Mouse (Mus musculus) right cerebral cortex, postnatal 10 days (tissue): ENCODE results near the gene Man2a2.
A peak's percentile ranks its signal among the peaks of the same experiment; 100 is the strongest.
"Not testable (repeated sequence)": the region's sequence is repeated elsewhere in the genome, so short reads cannot be mapped to it uniquely, and the experiment has no call there.

Experiments used
- DNase-seq, 2 experiments: peaks; one replicate each; pipeline ENCODE4 v3.0.0; 2021; ENCODE audit warnings: low spot score in 2 of 2

The Man2a2 gene

DNA sequence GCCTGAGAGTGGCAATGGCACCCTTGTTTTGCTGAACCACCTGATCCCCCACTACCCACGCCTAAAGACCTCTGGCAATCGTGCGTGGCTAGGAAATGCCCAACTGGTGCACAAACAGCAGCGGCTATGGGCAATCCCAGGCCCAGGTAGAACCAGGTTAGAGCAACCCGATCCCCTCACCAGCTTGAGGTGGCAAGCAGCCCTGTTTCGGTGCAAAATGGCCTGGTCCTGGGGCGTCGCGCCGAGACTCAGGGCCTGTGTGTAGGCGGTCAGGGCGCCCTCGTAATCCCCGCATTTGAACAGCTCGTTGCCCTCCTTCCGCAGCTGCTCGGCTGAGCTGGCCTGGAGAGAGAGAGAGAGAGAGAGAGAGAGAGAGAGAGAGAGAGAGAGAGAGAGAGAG lies 31.8 kb downstream of the Man2a2 start:
- DNase-seq: peak in 1 of 2 experiments; percentile 63

DNA sequence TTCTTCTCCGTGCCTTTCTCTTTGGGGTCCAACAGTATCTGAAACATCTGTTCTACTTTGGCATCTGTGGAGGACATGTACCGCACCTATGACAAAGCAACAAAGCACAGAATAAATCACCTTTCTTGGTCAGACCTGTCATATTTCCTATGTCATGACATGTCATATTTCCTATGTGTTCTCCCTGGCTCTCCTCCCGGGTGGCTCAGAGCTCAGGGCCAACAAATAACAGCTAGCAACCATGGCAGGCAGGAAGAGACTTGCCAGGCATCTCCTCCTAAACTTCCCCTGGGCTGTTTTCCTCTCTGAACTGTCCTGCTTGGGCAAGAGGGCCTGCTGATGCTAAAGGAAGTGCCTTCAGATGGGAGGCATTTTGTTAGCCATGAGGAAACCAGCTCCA lies 34.2 kb downstream of the Man2a2 start:
- DNase-seq: no peak

DNA sequence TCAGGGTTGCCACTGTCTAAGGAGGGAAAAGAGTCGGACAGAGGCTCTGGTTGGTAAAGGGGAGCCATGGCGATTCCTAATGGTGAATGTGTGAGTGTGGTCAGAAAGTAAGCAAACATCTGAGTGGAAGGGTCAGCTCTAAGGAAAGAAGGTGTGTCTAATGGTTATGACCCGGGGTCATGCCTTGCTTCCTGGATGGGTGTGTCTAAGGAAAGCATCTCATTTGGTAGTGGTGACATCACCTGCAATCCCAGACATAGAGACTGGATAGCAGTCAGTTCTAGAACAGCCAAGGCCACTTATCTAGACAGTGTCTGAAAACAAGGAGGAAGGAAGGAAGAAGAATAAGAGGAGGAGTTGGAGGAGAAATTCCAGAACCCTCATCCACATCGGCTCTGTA lies 36.3 kb downstream of the Man2a2 start:
- DNase-seq: no peak

DNA sequence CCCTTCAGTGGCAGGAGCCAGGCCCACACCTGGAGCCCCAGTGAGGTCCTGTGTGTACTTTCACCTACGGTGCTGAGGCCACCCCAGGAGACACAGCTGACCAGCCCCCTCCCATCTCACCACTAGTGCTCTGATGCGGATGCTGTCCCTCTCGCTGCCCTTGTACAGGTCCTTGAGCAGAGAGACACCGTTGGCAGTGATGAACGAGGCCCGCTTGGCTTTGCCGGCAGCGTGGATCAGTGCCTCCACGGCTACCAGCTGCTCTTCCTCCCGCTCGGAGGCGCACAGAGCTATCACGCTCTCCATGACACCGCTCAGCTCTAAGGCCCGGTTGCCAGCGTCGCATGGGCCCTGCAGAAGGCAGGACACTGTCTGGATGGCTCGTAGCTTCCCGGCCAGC lies 39.7 kb downstream of the Man2a2 start:
- no peak for DNase-seq

DNA sequence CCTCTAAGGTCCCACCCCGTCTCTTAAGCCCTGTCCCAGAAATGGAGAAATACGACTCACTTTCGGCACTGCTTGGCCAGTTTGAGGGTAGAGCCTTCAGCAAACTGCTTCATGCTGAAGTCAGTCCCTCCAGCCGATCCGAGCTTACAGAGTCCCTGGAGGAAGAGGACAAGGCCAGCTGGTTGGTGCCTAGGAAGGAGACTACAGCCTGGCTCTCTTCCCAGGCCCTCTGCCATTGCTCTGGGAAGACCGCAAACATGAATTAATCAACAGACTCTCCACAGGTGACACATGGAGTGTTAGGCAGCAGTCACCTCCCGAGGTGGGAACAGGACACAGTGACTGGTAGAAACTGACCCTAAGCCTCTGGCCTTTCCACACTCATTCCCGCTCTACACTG lies 40.9 kb downstream of the Man2a2 start:
- DNase-seq: no peak

DNA sequence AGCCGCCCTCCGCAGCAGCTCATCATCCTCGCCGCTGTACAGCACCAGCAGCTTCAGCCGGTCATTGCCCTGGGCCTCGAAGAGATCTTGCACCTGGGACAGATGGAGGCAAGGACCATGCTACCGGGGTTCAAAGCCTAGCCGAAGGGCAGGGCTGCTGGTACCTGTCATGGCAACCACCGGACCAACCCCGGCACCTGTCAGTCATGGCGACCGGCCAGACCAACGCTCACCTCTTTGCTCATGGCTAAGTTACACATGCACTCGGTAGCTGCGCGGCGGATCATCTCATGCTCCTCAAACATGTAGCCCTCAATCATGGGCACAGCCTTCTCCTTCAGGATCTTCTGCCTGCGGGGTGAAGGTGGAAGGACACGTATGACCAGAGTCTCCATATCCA lies 45.1 kb downstream of the Man2a2 start:
- no peak for DNase-seq

DNA sequence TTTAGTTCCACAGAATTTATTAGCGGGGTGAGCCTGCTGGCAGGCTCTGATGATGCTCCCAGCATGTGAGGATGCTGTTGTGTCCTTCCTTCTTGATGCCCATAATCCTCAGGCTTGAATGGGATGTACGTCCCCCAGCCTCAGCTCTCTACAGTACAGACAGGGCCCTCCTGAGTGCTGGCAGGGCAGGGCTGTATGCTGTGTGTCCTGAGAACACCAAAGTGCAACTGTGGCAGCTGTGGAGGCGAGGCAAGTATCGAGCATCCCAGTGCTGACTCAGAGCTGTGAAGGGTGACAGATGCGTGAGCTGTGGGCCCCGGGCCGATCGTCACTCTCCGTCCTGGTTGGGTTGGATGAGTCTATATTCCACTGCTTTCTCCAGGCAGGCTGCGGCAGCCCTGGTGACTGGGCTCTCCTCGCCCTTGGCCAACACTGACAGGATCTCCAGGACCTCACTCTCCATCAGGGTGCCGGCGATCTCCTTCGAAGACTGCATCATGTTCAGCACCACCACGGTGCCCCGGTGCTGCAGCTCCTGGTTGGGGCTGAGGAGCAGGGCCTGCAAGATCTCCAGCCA lies 45.8 kb downstream of the Man2a2 start:
- DNase-seq: no peak

DNA sequence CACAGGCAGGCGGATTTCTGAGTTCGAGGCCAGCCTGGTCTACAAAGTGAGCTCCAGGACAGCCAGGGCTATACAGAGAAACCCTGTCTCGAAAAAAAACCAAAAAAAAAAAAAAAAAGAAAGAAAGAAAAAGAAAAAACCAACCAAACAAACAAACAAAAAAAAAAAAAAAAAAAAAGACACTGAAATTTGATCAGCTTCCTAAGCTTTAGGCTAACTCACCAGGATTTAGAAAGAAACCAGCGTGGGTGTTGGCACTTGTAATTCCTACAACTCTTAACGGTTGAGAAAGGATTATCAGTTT lies 46.4 kb downstream of the Man2a2 start:
- not testable (repeated sequence) for DNase-seq

DNA sequence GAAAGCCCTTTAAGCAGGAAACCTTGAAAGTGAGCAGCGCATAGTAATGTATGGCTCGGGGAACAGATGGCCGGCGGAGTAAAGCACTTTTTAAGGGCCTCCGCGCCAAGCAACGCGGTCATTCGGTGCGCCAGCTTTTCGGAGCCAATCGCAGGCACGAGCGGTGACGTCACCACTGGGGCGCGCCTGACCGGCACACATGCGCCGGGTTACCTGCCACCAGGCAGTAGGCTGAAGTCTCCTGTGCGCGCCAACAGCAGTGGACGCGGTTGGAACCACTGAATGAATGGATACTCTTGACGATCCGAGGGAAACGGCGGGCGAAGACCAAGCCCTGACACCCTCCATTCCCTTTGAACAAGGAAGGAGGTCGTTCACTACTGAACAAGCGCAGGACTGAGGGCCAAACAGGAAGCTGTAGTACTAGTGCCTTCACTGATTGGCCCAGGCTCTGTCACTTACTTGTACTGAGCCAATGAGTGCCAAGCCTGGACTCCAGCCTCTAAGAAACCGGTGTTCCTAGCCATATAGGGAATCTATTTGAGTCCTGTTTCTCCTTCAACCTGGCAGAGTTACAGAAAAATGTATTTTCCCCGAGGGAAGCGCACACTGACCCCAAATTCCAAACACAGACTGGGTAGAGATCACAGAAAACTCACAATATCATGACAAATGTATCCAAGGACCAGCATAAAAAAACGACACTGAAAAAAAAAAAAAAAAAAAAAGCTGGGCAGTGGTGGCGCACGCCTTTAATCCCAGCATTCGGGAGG lies 46.9 kb downstream of the Man2a2 start, which contains the start of gene Rccd1:
TSS of gene Rccd1 (minus strand) at position 412 of the 773 bp plus-strand sequence.
- DNase-seq: peak; percentile 97 to 98

DNA sequence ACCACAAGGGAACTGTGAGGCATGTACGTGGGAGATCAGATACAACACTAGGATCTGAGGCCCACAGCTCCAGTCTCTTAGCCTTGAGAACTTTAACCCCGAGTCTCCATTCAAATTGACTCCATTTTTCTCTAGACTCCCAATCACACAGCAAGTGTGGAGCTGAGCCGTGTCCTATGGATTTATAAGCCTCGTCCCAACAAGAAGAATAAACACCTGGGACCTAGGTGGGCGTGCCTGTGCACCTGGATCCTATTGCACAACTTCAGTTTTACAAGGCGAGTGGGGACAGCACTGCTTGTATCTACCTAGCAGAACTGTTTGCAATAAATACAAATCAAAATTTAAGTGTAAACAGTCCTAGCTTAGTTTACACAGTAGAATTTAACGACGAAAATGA lies 47.8 kb downstream of the Man2a2 start:
- DNase-seq: no peak

DNA sequence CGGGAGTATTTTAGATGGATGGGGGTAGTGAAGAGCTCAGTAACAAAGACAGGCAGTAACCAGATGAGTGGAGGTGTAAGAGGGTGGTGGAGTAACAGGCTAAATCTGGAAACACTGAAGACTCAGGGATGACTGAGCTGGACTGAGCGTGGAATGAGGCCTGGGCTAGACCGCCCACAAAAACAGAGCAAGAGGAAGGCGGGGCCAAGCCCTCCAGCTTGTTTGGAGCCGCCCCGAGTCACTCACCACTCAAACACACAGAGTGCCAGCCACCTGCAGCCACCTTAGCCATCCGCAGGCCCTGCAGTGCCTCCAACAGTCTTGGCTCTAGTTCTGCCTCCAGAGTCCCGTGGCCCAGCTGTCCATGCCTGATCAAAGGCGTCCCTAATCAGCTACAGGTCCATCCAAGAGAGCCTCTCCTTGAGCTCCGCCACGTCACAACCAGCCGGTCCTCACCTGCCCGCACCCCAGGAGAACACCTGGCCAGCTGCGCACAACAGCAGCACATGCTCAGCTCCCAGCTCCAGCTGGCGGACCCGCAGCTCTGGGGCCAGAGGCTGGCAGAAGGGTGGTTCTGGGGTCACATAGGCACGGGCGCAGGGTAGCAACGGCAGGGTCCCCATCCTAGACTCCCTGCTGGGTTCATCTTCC lies 51.2 kb downstream of the Man2a2 start:
- no peak for DNase-seq

DNA sequence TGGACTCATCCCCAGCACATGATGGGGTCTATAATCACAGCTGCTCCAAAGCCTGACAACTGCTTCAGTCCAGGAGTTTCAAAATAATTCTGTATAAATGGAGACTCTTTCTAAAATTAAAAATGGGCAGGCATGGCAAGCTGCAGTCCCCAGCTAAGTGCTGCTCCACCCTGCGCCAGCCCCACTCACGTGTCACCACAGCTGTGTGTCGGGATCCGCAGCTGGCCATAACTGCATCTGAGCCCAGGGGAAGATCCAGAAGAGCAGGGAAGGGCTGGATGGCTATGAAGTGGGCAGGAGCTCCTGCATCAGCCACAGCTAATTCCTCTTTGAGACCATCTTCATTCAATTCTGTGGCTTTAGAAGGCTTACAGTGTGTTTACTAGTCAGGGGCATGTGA lies 52.5 kb downstream of the Man2a2 start:
- DNase-seq: no peak

DNA sequence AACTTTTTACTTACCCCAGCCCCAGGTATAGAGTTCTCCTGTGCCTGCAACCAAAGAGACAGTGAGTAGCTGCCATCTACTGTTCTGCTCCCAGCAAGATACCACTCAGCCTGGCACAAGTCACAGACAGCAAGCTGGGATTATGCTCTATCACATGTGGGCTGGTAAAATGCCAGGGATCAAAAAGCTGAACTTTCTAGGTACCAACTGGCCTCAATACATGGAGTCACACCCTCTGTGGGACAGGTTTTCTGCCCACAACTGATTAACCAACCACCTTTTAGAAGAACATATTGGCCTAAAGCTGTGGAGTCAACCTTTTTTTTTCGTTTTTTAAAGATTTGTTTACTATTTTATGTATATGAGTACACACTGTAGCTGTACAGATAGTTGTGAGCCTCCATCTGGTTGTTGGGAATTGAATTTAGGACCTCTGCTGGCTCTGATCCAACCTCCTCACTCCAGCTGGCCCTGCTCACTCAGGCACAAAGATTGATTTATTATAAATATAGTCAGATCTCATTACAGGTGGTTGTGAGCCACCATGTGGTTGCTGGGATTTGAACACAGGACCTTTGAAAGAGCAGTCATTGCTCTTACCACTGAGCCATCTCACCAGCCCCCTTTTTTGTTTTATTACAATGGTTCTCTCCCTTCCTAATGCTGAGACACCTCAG lies 53.6 kb downstream of the Man2a2 start:
- DNase-seq: no peak

DNA sequence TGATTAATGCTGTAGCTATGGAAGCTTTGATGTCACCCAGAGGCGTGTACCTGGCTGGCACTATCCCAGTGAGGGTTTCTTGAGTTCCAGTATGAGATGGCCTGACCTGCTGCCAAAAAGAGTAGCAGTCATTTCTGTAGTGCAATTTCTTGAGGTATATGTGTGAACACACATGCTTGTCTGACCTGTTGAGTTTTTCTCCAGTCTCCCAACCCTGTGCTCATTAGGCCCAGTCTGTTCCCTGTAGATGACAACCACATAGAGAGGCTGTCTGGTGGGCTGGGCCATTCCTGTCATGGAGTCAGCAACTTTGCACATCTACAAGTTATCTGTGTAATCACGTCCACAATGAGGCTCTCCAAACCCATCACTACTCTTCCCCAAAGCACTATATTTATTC lies 55.4 kb downstream of the Man2a2 start:
- DNase-seq: no peak

DNA sequence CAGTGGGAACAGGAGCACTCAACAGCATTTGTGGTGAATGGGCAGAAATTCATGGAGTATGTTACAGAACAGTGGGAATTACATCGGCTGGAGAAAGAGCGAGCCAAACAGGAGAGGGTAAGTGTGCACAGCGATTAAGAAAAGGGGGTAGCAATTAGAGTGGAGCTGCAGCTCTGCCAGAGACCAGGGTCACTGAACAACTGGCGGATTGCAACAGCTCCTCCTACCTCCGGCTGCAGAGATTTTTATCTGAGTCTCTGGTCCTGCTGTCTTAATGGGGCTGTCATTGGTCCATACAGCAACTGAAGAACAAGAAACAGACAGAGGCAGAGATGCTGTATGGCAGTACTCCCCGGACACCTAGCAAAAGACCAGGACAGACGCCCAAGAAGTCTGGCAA lies 60.4 kb downstream of the Man2a2 start:
- no peak for DNase-seq

DNA sequence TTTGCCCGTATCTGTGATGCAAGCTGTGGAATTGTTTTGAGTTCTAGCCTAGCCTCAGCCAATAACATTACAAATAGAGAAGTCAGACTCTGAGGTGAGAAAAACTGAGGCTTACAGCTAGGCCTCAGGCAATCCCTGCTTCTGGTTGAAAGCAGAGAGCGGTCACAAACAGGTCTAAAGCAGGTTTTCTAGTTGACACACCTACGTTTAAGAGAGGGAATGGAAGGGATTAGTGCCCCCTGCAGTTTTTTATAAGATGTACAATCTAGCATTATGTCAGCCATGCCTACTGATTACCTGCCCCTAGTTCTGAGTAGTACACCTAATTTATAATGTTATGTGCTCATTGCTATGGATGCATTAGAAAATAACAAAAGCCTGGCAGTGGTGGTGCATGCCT lies 63.4 kb downstream of the Man2a2 start:
- no peak for DNase-seq

DNA sequence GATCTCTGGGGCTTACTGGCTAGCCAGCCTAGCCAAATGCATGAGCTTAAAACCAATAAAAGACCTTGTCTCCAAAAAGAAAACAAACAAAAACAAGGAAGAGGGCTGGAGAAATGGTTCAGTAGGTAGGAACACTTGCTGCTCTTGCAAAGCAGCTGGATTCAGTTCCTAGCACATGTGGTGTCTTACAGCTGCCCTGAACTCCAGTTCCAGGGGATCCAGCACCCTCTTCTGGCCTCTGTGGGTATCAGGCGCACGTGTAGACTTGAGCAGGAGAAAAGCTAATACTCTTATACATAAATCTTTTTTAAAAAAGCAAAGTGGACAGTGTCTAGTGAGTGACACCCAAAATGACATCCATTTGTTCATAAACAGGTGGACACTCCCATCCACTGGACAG lies 69.7 kb downstream of the Man2a2 start:
- DNase-seq: no peak

DNA sequence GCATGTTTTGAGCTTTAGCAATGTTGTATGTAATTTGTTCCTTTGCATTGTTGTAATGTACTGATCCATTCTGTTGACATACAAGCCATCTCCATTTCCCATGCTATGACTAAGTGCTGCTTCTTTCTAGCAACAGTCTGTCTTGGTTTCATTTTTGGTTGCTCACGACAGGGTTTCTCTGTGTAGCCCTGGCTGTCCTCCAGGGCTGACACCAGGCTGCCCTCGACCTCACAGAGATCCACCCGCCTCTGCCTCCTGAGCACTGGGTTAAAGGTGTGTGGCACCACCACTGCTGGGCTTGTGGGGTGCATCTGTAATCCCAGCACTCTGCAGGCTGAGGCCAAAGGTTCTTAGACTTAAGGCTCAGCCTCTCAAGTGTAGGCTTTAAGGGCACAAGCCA lies 71.6 kb downstream of the Man2a2 start:
- DNase-seq: no peak
